Mouse (Mus musculus) layer of hippocampus, postnatal 25 days (tissue): ENCODE results near the gene Gtdc1. TPM values are rescaled to one million over a fixed set of nuclear protein-coding genes. Genes with fewer than 3 reads are reported as not detected.

ENCODE experiments used
- DNase-seq, 2 experiments: peaks; one replicate each; pipeline ENCODE4 v3.0.0; 2022; ENCODE audit warnings: mixed read lengths in 2 of 2, low spot score in 1 of 2; ENCODE audit errors: extremely low spot score in 1 of 2
- total RNA-seq, 2 experiments: library from RNA; stranded (reverse); gene quantifications; 2 replicates each; pipeline ENCODE4 v1.2.3; 2021

Gene Gtdc1
- total RNA-seq, result 10 to 100 TPM; 57.4 to 61.7 TPM

DNA sequence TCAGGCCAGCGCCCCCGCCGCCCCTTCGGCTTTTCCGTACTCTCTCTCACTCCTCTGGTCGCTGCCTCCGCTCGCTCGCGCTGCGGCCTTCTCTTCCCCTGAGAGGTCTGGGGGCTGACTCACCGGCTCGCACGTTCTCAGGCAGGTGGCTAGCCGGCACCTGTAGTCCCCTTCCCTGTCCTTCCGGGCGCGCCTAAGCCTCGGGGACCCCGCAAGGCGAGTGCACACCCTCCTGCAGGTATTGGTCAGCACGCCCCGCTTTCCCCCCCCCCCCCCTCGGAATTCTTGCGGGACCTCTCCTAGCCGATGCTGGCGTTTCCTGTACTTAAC lies at the start of gene Gtdc1:
Gtdc1 (minus strand) TSS at position 176 of the 330 bp plus-strand sequence.
- DNase-seq, result no peak

DNA sequence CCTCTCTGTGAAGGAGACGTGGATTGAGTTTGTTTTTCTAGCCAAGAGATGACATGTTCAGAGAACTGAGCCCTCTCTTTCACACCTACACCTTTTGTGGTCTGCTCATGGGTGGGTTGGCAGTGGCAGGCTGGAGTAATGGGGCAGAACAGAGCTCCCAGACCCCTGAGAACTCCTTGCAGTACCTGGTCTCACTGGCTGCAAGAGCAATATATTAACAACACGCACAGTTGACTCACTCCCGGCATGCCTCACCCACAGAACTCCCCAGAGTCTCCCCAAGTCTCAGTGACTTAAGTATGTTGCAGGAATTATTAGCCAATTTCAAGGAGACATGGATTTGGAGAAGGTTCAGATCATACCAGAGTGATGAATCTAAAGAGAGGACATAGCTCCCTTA lies 49.6 kb upstream of the Gtdc1 start:
- DNase-seq, result no peak

DNA sequence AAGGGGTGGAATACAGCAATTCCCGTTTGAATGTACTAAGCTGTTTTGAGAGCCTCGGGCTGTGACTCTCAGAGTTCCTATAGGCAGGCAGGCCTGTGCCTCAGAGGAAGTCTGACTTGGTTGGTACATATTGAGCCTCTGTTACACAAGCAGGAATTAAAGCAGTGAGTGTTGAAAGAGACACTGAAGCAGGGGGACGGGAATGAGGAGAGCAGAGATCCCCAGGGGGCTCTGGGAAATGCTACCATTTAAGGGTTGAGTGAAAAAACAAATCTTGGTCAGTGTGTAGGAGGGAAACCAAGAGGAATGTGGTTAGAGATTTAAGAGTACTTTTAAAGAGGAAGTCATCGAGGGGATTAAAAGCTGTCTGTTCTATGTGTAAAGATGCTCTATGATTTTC lies 49.0 kb upstream of the Gtdc1 start:
- DNase-seq, result no peak

DNA sequence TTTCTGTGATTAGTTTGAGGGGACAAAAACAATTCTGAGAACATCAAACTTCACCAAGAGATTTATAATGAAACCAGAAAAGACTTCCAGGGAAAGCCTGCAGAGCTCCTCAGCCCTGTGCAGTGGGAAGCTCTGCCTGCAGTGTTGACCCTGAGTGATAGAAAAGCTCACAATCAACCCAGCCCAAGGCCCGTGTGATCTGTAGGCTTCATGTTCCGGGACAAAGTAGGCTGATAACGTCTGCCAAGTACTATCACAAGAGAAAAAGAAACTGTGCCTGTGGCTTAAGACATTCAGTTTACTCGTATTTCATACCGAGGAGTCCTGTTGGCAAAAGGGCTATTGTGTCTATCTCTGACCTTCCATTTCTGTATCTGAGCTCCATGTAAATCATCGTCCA lies 46.4 kb upstream of the Gtdc1 start:
- DNase-seq, result no peak

DNA sequence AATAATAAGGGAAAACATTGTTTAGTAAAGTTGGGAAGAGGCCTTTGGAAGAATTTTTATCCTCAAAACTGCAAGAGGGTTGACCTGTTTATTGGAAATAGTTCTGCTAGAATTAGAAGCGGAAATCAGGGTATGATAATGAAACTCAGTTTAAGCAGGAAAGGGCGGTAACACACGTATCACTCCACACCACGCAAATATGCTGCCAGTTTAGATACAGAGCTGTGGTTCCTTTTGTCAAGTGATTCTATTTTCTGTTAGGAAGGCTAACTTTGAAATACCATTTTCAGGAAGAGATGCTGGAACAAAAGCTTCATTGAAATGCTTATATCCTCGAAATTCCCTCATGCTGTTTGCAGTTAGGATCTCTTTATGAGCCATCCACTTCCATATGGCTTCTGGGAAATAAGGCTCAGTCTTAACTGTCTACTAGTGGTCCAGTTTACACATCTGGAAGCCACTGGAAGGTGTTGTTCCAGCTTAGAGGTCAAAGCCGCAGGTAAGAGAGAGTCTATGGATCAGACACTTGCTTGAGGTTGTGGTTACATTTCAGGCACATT lies 42.7 kb upstream of the Gtdc1 start:
- no peak for DNase-seq

DNA sequence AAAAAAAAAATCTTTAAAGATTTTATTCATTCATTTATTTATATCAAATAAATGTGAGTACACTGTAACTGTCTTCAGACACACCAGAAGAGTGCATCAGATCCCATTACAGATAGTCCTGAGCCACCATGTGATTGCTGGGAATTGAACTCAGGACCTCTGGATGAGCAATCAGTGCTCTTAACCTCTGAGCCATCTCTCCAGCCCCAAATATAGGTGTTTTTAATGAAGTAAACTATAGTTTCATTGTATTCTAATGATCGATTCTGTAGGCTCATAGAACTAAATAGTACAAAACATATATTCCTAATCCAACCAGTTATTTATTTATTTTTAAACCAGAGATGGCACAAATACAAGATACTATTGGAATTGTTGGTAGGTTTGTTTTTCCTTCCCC lies 42.2 kb upstream of the Gtdc1 start:
- DNase-seq, result no peak

DNA sequence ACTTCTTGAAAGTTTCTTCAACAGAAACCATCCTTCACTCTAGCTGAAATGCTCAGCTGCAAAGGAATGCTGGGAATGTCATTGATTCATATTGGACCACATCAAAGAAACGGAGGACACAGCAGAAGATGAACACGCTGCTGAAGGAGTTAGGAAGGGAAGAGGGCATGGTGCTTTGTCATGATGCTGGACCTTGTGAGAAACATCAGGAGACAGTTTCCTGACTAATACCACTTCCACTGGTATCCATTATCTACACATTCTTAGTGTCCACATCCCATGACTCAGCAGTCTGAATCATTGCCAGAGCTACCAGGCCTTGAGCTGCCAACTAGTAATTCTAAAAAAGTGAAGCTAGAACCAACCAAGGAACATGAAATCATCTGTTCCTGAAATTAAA lies 41.8 kb upstream of the Gtdc1 start:
- DNase-seq, result no peak

DNA sequence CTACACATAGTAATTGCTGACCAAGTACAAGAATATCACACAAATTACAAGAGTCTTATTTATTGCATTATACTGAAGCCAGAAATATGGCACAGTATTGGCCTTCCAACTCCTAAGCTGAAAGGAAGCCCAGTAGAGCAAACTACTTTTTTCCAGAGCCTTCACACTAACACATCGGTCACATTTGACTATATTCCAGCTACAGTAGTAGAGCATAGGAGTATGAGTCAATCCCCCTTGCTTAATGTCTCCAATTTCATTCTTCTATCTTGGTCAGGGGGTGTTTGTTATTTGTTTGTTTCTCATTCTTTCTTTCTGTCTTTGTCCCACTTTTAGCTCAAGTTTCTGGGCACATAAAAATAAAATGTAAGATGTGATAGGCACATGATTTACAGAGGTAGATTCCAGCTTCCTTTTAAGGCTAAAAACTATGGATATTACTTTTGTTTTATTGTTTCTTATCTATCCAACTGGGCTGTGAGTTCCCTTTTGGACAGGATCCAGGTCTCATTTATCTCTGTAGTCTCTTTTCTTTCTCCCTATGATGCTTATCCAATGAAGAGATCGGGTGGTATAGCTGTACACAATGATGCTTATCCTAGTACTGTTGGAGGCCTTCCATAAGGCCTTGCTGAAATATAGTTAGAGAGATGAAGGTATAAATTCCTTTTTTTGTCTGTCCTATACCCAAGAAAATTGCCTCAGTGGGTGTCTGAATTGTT lies 38.5 kb upstream of the Gtdc1 start:
- DNase-seq, result no peak

DNA sequence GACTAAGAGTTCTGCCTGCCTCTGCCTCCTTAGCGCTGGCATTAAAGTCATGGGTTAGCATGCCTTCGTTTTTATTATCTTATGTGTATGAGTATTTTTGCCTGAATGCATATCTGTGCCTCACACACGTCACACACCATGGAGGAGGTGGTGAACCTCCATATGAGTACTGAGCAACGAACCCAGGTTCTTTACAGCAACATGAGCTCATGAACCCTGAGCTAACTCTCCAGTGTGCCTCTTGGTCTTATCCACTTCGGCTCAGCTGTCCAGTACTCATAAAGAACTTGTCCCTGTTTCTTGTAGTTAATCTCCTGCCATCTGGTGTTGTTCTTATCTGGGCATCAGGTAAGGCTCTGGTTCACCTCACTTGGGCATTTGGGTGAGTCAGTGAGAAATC lies 35.2 kb upstream of the Gtdc1 start:
- DNase-seq, result no peak

DNA sequence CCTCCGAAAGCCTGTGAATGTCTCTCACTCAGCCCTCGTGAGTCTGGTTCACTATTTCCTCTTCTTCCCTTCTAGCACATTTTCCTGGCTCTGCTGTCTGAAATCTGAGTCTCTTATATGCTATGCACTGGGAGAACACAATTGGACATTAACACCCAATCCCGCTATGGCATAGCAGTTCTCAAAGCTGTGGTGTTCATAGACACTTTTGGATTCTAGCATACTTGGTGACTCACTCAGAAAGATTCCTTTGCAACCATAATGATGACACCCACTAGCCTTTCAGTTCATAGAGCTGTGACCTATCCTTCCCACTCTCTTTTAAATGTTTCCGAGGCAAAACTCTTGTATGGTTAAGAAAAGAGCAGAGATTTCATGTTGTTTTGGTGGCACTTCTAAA lies 33.7 kb upstream of the Gtdc1 start:
- DNase-seq, result no peak

DNA sequence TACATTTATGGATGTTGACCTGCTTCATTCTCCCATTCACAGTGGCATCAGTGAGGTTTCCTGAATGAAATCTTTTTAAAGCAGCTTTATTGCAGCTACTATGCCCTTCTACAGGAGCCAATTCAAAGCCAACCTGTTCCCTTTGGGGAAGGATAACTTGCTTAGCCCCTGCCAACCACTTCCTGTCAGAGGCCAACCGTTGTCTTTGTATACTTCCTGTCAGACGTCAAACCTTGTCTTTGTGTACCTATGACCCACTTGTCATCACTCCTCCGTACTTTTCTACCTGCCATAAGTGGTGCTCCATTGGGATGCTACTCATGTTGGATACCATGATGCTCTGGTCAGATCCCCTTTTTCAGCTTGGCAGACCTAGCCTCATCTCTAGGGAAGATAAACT lies 33.1 kb upstream of the Gtdc1 start:
- DNase-seq, result no peak

DNA sequence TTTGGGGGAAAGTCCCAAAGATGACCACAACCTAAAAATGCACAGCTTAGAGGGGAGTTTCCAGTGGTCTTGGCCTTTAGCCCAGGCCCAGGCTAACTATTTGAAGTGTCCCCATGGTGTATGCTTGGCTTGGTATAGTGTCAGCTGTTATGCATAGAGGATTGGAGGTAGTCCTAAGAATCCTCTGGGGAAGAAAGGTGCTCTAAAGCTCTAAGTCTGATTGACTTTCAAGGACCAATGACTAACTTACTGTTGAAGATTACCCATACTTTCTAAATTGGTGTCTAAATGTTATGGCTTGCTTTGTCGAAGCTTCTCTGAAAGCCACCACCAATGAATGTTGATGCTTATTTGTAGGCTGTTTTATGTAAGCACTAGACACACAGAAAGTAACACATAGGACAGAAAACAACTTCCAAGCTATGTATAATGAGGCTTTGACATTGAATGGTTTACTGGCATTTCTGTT lies 29.9 kb upstream of the Gtdc1 start:
- DNase-seq, result no peak

DNA sequence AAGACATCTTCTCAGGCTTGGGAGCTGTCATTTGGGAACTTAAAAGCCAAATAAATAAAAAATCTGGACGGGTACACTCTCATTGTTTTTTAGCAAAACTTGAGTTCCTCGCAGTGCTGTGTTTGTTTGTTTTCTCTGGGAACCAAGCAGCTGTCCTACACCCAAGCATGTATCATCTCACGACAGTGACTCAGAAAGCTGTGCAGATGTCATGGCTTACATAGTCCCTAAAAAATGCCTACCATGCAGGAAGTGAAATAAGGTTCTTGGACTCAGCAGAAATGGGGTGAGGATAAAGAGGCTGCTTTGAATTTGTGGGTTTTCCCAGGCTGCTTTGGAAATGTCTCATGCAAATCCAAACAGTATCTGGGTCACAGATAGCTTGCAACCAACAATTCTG lies 28.8 kb upstream of the Gtdc1 start:
- no peak for DNase-seq

DNA sequence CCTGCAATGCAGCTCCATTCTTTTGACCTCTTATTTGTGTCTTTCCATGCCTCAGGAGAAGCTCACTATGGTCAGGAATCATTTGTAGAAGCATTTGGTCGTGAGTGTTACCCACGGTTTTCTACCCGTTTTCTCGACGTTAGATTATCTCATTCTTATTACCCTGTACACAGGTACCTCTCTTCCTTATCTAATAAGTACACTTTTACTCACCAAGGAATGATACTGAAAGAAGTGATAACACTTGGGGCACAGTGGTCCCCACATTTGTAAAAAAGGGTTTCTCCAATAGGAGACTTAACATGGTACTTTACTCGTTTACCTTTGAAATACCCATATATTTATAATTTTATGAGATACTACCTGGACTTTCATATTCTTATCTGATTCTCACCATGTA lies 28.0 kb upstream of the Gtdc1 start:
- DNase-seq, result no peak

DNA sequence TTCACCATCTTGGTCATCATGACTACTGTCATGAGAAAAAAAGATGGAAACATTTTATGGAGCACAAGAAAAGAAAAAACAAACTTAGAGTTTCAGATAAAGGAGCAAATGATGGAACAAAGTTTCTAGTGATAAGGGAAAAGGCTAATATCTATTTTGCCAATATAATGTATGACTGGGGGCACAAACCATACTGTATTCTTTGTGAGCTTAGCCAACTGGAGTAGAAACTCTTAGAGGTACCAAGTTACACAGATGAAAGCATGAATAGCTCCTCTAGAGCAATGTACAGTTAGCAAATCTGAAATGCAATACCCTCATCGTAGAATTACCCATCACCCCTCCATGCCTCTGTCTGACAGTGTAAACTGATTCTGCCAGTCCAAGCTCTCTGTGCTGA lies 26.7 kb upstream of the Gtdc1 start:
- DNase-seq, result no peak

DNA sequence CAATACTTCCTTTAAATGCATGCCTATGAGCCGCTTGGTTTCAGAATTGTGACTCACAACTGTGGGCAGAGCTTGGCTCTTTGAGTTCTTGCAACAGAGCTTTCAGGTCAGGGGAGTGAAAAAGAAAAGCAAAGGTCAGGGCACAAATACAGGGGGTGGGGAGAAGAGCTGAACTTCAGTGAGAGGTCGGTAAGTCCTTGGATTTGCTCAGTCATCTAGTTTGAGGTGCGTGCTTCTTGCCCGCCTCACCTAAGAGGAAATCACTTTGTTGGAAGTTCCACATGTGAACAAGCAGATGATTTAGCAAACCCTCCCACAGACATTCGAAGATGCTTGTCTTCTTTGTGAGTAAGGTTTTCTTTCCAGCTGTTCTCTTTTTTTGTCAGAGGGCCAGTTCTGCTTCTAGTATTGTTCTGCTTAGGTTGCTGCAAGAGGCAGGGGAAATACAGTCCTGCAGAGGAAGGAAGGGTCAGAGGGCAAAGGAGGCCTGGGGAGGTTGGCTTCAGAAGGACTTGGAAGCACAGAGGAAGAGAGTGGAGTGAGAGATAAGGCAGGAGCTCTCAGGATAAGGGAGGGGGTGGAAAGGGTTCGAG lies 25.5 kb upstream of the Gtdc1 start:
- no peak for DNase-seq

DNA sequence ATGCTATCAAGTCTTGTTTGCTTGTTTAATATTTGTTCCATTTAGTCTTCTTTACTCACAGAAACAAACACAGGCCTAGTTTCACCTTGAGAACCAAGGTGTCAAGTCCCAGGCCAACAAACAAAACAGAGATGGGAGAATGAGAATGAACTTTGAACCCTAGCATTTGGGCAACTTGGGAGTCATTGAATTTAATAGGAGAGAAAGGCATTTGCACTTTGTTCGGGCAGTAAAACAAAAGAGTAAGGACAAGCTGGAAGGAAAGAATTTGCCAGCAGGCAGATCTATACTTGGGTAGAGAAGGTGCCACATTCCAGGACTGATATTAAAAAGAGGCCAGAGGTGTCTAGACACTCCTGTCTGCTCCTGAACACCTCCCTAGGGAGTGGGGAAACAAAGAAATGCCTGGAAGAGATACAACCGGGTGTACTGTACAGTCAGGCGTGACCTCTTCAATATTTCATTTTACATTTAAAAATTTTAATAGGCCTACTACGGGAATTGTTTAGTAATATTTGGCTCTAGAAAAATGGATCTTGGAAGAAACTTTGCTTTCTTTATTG lies 24.3 kb upstream of the Gtdc1 start:
- DNase-seq, result no peak

DNA sequence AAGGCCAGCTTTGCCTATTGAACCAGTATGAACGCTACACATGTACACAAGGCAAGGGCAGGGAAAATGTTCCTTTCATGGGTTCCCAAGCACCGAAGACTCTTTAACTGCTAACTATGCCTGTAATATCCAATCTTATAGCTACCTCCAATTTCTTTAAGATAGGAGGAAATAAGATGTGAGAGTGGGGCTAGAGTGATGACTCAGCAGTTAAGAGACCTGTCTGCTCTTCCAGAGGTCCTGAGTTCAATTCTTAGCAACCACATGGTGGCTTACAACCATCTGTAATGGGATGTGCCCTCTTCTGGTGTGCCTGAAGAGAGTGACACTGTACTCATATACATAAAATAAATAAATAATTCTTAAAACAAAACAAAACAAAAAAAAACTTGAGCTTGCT lies 17.2 kb upstream of the Gtdc1 start:
- no peak for DNase-seq

DNA sequence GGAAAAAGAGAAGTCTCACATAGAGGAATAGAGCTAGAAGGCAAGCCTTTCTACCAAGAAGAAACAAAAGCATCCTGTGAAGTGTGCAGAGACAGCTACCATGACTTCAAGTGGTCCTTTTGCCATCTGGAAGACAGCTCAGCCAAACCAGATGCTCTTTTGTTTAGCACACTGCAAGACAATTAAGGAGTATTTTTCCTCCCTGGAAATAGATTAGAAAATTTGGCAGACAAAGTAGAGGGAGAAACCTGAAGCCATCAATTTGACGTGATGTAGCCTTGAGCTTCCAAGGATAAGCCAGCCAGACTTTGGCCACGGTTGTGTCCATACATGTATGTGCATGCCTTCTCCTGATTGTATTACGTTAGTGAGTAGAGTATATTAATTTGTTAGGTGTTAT lies 3.5 kb upstream of the Gtdc1 start:
- no peak for DNase-seq

DNA sequence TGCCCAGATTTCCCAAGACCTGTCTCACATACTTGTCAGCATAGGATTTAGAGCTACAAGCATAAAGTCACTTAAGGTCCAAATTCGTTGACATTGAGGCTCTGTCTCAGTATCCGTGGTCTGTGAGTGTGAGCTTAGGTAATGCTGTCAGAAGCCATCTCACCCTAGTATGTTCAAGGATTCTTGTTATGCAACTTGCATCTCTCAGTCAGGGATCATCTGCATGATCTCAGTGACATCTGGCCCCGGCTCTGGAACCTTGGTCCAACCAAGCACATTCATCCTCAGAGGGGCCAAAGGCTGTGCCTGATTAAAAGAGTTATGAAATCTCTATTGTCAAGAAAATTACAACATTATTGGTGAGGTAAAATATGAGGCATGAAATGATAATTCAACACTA lies 1.2 kb upstream of the Gtdc1 start:
- DNase-seq, result no peak

DNA sequence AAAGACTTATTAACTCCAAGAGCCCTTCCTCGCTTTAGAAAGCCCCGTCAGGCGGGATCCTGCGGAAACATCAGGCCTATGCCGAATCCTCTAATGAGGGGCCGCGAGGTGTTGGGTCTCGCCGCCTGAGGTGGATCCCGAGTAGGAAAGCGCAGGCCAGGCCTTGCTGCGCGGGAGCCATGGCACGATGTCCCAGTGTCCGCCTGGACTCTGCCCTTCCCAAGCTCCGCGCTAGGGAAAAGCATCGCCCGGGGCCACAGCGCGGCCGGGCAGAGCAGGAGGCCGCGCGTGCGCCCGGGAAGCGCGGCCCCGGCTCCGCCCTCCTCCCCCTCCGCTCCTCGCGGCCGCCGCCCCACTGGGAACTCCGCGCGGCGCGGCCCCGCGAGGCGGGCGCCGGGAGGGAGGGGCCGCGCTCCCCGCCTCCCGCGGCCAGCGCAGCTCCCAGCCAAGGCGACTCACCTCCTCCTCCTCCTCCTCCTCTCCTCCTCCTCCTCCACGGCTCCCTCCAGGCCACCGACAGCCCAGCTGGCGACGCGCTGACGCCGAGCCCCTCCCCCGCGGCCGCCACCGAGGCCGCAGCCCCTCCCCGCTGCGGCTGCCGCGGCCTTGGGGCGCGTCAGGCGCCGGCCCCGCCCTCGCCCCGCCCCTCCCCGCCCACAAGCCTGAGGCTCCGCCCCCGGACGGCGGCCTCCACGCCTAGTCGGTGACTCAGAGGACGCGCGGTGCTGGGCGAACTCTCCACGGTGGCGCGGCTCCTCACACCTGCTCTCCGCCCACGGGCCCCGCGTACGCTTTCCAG lies 575 bp downstream of the Gtdc1 start:
- DNase-seq, result peak; percentile 82 to 84
